Mouse (Mus musculus) liver, postnatal 0 days (tissue): ENCODE measurements at regions not wholly inside any gene's neighbourhood (a gene's known extent, or its start where the extent isn't known, plus 50 kb on each side); places are given as distances from the start of the nearest gene placed in this dataset.

Experiments used
- CTCF ChIP-seq: sonication (generic); IDR thresholded peaks from 2 replicates; pipeline ENCODE4 v1.5.1; 2016; ENCODE audit warnings: antibody characterized with exemption, low read depth
- EP300 ChIP-seq: IDR thresholded peaks from 2 replicates; pipeline ENCODE4 v1.6.1; 2016; ENCODE audit warnings: antibody characterized with exemption, low read depth, mild to moderate bottlenecking

GRCm38 (mm10) chr14:33804721-33805120, 118.7 kb upstream of the Gdf10 start:
- no peak for TF ChIP-seq EP300
- no peak for TF ChIP-seq CTCF
